In the genomic region with DNA sequence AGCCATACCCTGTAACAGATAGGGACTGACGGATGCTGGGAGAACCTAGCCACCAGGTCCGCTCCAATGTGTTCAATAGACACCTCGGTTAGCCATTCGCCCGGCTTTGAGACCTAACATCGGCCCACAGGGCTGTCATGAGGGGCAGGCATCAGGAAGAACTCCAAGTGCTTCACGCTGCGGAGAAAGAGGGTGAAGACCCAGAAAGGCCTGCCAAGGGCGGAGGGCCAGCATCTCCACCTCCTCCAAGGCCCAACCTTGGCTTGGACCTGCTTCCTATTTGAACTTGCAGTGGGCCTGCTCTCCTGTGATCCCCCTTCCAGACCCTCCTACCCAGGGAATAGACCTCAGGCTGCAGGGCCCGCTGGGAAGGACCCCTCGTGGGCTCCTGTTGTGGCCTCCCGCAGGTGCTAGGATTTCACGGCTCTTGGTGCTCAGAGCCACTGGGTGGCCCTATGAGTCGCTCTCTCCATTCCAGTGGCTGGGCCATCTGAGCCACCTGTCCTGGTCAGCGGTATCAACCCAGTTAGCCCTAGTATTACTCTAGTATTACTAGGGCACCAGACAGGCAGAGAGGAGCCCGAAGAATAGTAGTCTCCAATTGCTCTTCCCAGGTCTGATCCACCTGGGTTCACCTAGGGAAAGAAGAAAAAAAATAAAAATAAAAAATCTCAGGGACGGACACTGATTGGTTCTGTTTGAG, we compare ENCODE assay signal across 9 mouse cellular contexts. TPM values are rescaled to one million over a fixed set of nuclear protein-coding genes. Genes with fewer than 3 reads are reported as not detected.
DNase-seq lines count a peak whose midpoint lies in the region; ATAC-seq and TF ChIP-seq lines count a peak whose summit lies in the region.
"Had no signal": no experiment of that assay in that cellular context is flagged by ENCODE, and none has a peak within 500 bp of the region (broad histone marks: within the 10 kb centered on the region; RNA-seq: fewer than 3 reads in every experiment).

No protein-coding gene starts in this region.

- no peak overlapping the region for H3K4me3 ChIP-seq in forebrain, embryonic 10.5 days
- H3K4me3 ChIP-seq in forebrain, embryonic 14.5 days (ENCODE audit: low read depth, low read length): no peak overlapping the region
- no peak overlapping the region for H3K4me3 ChIP-seq in kidney, postnatal 0 days (replicated peaks; ENCODE audit: low read depth, low read length)
- no peak overlapping the region for H3K4me3 ChIP-seq in embryonic facial prominence, embryonic 15.5 days (replicated peaks)
- no peak overlapping the region for H3K4me3 ChIP-seq in midbrain, embryonic 15.5 days
- H3K4me3 ChIP-seq: liver, embryonic 13.5 days had no signal

- DNase-seq in forebrain, embryonic 10.5 days (ENCODE audit: extremely low spot score, low spot score): no peak
- no peak for DNase-seq in forebrain, embryonic 14.5 days (ENCODE audit: low spot score)
- DNase-seq in kidney, postnatal 0 days (ENCODE audit: low spot score): no peak
- no peak for DNase-seq in kidney, adult 8-10 months
- no peak for DNase-seq in ovary, postnatal 36 days (ENCODE audit: low spot score)
- no peak for DNase-seq in ovary, adult 18-20 months (ENCODE audit: low spot score)
- DNase-seq: liver, embryonic 13.5 days had no signal

- peaks cover 46% of the 10 kb centered on the region for H3K4me1 ChIP-seq in forebrain, embryonic 10.5 days
- H3K4me1 ChIP-seq in forebrain, embryonic 14.5 days (ENCODE audit: control insufficient read depth, insufficient read depth, low read length): peaks cover 16% of the 10 kb centered on the region
- peaks cover 21% of the 10 kb centered on the region for H3K4me1 ChIP-seq in kidney, postnatal 0 days (replicated peaks; ENCODE audit: insufficient read depth, low read length)
- peaks cover 46% of the 10 kb centered on the region for H3K4me1 ChIP-seq in embryonic facial prominence, embryonic 15.5 days
- peaks cover 29% of the 10 kb centered on the region for H3K4me1 ChIP-seq in midbrain, embryonic 15.5 days

- no peak overlapping the region for H3K9ac ChIP-seq in forebrain, embryonic 14.5 days (ENCODE audit: low read length)
- no peak overlapping the region for H3K9ac ChIP-seq in kidney, postnatal 0 days (ENCODE audit: low read depth, low read length)
- no peak overlapping the region for H3K9ac ChIP-seq in embryonic facial prominence, embryonic 15.5 days
- H3K9ac ChIP-seq in midbrain, embryonic 15.5 days: no peak overlapping the region
- H3K9ac ChIP-seq: liver, embryonic 13.5 days had no signal

- peaks cover 6% of the 10 kb centered on the region; the same call in 1 of the 2 replicates for H3K9me3 ChIP-seq in forebrain, embryonic 10.5 days
- no peaks in the 10 kb centered on the region for H3K9me3 ChIP-seq in forebrain, embryonic 14.5 days (replicated peaks; ENCODE audit: control insufficient read depth, low read length)
- H3K9me3 ChIP-seq in kidney, postnatal 0 days (replicated peaks; ENCODE audit: low read length): no peaks in the 10 kb centered on the region
- no peaks in the 10 kb centered on the region for H3K9me3 ChIP-seq in embryonic facial prominence, embryonic 15.5 days (replicated peaks)
- no peaks in the 10 kb centered on the region for H3K9me3 ChIP-seq in midbrain, embryonic 15.5 days
- H3K9me3 ChIP-seq: liver, embryonic 13.5 days had no signal

- no peak overlapping the region for H3K4me2 ChIP-seq in forebrain, embryonic 14.5 days (ENCODE audit: low read length)
- H3K4me2 ChIP-seq in kidney, postnatal 0 days (ENCODE audit: low read length): 0 out of 2 replicates have a peak overlapping the region, but pooled peaks have one; percentile 46
- no peak overlapping the region for H3K4me2 ChIP-seq in embryonic facial prominence, embryonic 15.5 days (replicated peaks)
- H3K4me2 ChIP-seq in midbrain, embryonic 15.5 days: peak overlapping the region; percentile 20; the same call in 1 of the 2 replicates

- H3K27me3 ChIP-seq in forebrain, embryonic 10.5 days (ENCODE audit: poor library complexity, severe bottlenecking): peaks cover 19% of the 10 kb centered on the region; the same call in 1 of the 2 replicates
- H3K27me3 ChIP-seq in forebrain, embryonic 14.5 days (replicated peaks; ENCODE audit: control insufficient read depth, insufficient read depth, low read length): no peaks in the 10 kb centered on the region
- H3K27me3 ChIP-seq in kidney, postnatal 0 days (ENCODE audit: insufficient read depth, low read length): no peaks in the 10 kb centered on the region
- no peaks in the 10 kb centered on the region for H3K27me3 ChIP-seq in embryonic facial prominence, embryonic 15.5 days
- no peaks in the 10 kb centered on the region for H3K27me3 ChIP-seq in midbrain, embryonic 15.5 days (replicated peaks)

- 84% methylated on average over 17 of the region's 17 CpGs for WGBS in forebrain, embryonic 10.5 days
- 79% methylated on average over 17 of the region's 17 CpGs for whole genome bisulfite sequencing in forebrain, embryonic 14.5 days
- WGBS in kidney, postnatal 0 days: 80% methylated on average over 17 of the region's 17 CpGs
- 79% methylated on average over 17 of the region's 17 CpGs for WGBS in embryonic facial prominence, embryonic 15.5 days
- WGBS in midbrain, embryonic 15.5 days: 81% methylated on average over 17 of the region's 17 CpGs

- no peak for ATAC-seq in forebrain, embryonic 14.5 days
- ATAC-seq in kidney, postnatal 0 days (replicated peaks; ENCODE audit: low FRiP score, low read depth): peak; percentile 11; the same call in 1 of the 2 replicates
- no peak for ATAC-seq in embryonic facial prominence, embryonic 15.5 days (ENCODE audit: insufficient number of reproducible peaks, low FRiP score, low TSS enrichment, low read depth)
- ATAC-seq in midbrain, embryonic 15.5 days (replicated peaks): peak; percentile 25; the same call in 1 of the 2 replicates

- H3K36me3 ChIP-seq in forebrain, embryonic 10.5 days (replicated peaks): no peaks in the 10 kb centered on the region
- no peaks in the 10 kb centered on the region for H3K36me3 ChIP-seq in forebrain, embryonic 14.5 days (ENCODE audit: control insufficient read depth, insufficient read depth, low read length)
- H3K36me3 ChIP-seq in kidney, postnatal 0 days (ENCODE audit: insufficient read depth, low read length): no peaks in the 10 kb centered on the region
- H3K36me3 ChIP-seq in embryonic facial prominence, embryonic 15.5 days: no peaks in the 10 kb centered on the region
- H3K36me3 ChIP-seq in midbrain, embryonic 15.5 days (replicated peaks): no peaks in the 10 kb centered on the region
- H3K36me3 ChIP-seq: liver, embryonic 13.5 days had no signal

- TF ChIP-seq CTCF in kidney, postnatal 0 days (IDR thresholded peaks at IDR 0.05; ENCODE audit: low read depth): no peak

- peak overlapping the region; percentile 75 for H3K27ac ChIP-seq in forebrain, embryonic 10.5 days
- no peak overlapping the region for H3K27ac ChIP-seq in forebrain, embryonic 14.5 days (ENCODE audit: low read depth, low read length)
- H3K27ac ChIP-seq in kidney, postnatal 0 days: no peak overlapping the region
- peak overlapping the region; percentile 74; the same call in 1 of the 2 replicates for H3K27ac ChIP-seq in embryonic facial prominence, embryonic 15.5 days (replicated peaks)
- H3K27ac ChIP-seq in midbrain, embryonic 15.5 days: peak overlapping the region; percentile 74; the same call in 1 of the 2 replicates
- H3K27ac ChIP-seq: liver, embryonic 13.5 days had no signal

RNA-seq across cellular contexts. Expression of a gene that starts 13.0 kb away (rescaled TPM):
- 2.0 TPM in 2 replicates for polyA plus RNA-seq in forebrain, embryonic 10.5 days (2016; fragmentation: Nextera tagmentation; extraction: Ambion mirVana)
- 2.3 and 2.4 TPM in 2 replicates for polyA plus RNA-seq in forebrain, embryonic 14.5 days (2014; fragmentation: Nextera tagmentation; extraction: Ambion mirVana)
- not detected in 2 replicates for polyA plus RNA-seq in kidney, postnatal 0 days (2015; fragmentation: Nextera tagmentation; extraction: Ambion mirVana)
- polyA plus RNA-seq in embryonic facial prominence, embryonic 15.5 days (2015; fragmentation: Nextera tagmentation; extraction: Ambion mirVana): 6.6 and 11.4 TPM in 2 replicates
- 2.1 and 2.2 TPM in 2 replicates for polyA plus RNA-seq in midbrain, embryonic 15.5 days (2015; fragmentation: Nextera tagmentation; extraction: Ambion mirVana)
- polyA plus RNA-seq: liver, embryonic 13.5 days had no signal

RNA-seq across cellular contexts. Expression of a gene that starts 38.0 kb away (rescaled TPM):
- 11.1 and 12.0 TPM in 2 replicates for polyA plus RNA-seq in forebrain, embryonic 10.5 days (2016; fragmentation: Nextera tagmentation; extraction: Ambion mirVana)
- polyA plus RNA-seq in forebrain, embryonic 14.5 days (2014; fragmentation: Nextera tagmentation; extraction: Ambion mirVana): 22.6 and 33.6 TPM in 2 replicates
- polyA plus RNA-seq in kidney, postnatal 0 days (2015; fragmentation: Nextera tagmentation; extraction: Ambion mirVana): 5.9 and 8.4 TPM in 2 replicates
- polyA plus RNA-seq in embryonic facial prominence, embryonic 15.5 days (2015; fragmentation: Nextera tagmentation; extraction: Ambion mirVana): 11.1 and 12.0 TPM in 2 replicates
- 21.2 and 23.4 TPM in 2 replicates for polyA plus RNA-seq in midbrain, embryonic 15.5 days (2015; fragmentation: Nextera tagmentation; extraction: Ambion mirVana)

Comparison
In these comparisons a context has a peak if more than half of its experiments do, and no peak if none do; other contexts are left out.
1. H3K27ac ChIP-seq: peak in forebrain, embryonic 10.5 days (single experiment), embryonic facial prominence, embryonic 15.5 days (single experiment) and midbrain, embryonic 15.5 days (single experiment); none in forebrain, embryonic 14.5 days (single experiment) and kidney, postnatal 0 days (single experiment).
2. ATAC-seq: peak in kidney, postnatal 0 days (single experiment) and midbrain, embryonic 15.5 days (single experiment); none in forebrain, embryonic 14.5 days (single experiment) and embryonic facial prominence, embryonic 15.5 days (single experiment).
3. H3K4me2 ChIP-seq: peak in kidney, postnatal 0 days (single experiment) and midbrain, embryonic 15.5 days (single experiment); none in forebrain, embryonic 14.5 days (single experiment) and embryonic facial prominence, embryonic 15.5 days (single experiment).